Mouse (Mus musculus): ENCODE measurements around the gene Tmem201. TPM values are rescaled to one million over a fixed set of nuclear protein-coding genes. Genes with fewer than 3 reads are reported as not detected.

The Tmem201 gene
- total RNA-seq, 2 experiments from 2014 or later = 59.6 to 65.5 TPM

Other genes starting within 250 kb of the Tmem201 start
- 10 to 100 TPM; 40.3 to 41.9 TPM for gene Ctnnbip1, start 219.8 kb downstream of the Tmem201 start, total RNA-seq (2021)
- 1,000 to 10,000 TPM; 1,368 to 1,474 TPM for gene Clstn1, start 151.6 kb downstream of the Tmem201 start, total RNA-seq (2021)
- 10 to 100 TPM; 20.0 to 25.9 TPM for gene Pik3cd, start 35.5 kb downstream of the Tmem201 start, total RNA-seq (2021)
- 10 to 100 TPM; 29.2 to 36.0 TPM for gene Slc25a33, start 36.2 kb upstream of the Tmem201 start, total RNA-seq (2021)
- 10 to 100 TPM; 14.4 to 14.9 TPM for gene Spsb1, start 217.0 kb upstream of the Tmem201 start, total RNA-seq (2021)